Mouse (Mus musculus) layer of hippocampus, adult 2 months (tissue): ENCODE data around the gene Tbc1d8b. TPM values are rescaled to one million over a fixed set of nuclear protein-coding genes. Genes with fewer than 3 reads are reported as not detected.
"Not testable (repeated sequence)": the region's sequence is repeated elsewhere in the genome, so short reads cannot be mapped to it uniquely, and the experiment has no call there.

Source experiments
- DNase-seq, 2 experiments: peaks; one replicate each; pipeline ENCODE4 v3.0.0; 2022; ENCODE audit warnings: low spot score in 2 of 2
- H3K27ac ChIP-seq: fragments of 200-600 bp; 2 replicates; pipeline ENCODE4 v1.8.1; 2022
- H3K4me3 ChIP-seq: fragments of 200-600 bp; 2 replicates; pipeline ENCODE4 v1.8.1; 2022; ENCODE audit warnings: mild to moderate bottlenecking
- CTCF ChIP-seq: fragments of 200-600 bp; conservative IDR thresholded peaks from 2 replicates; pipeline ENCODE4 v1.8.1; 2022; ENCODE audit warnings: antibody characterized with exemption, mild to moderate bottlenecking, moderate library complexity
- long read RNA-seq, 2 experiments: library from polyadenylated mRNA; stranded (forward); transcript quantifications; one replicate each; pipeline ENCODE4 v2.0.0; 2021; ENCODE audit warnings: borderline mapping rate in 2 of 2
- total RNA-seq, 2 experiments: library from RNA; stranded (reverse); gene quantifications; 2 replicates each; pipeline ENCODE4 v1.2.3; 2021

Gene Tbc1d8b
- 10 to 100 TPM in 1 of 2 experiments, 1 to 10 TPM in 1; 9.8 to 13.9 TPM for total RNA-seq
- long read RNA-seq, experiment 1 = 0 reads
- long read RNA-seq, experiment 2, partial matches to known transcripts = 0 of 1 reads
- long read RNA-seq, experiment 2, other reads (novel, unspliced or antisense) = 1 of 1 reads

DNA sequence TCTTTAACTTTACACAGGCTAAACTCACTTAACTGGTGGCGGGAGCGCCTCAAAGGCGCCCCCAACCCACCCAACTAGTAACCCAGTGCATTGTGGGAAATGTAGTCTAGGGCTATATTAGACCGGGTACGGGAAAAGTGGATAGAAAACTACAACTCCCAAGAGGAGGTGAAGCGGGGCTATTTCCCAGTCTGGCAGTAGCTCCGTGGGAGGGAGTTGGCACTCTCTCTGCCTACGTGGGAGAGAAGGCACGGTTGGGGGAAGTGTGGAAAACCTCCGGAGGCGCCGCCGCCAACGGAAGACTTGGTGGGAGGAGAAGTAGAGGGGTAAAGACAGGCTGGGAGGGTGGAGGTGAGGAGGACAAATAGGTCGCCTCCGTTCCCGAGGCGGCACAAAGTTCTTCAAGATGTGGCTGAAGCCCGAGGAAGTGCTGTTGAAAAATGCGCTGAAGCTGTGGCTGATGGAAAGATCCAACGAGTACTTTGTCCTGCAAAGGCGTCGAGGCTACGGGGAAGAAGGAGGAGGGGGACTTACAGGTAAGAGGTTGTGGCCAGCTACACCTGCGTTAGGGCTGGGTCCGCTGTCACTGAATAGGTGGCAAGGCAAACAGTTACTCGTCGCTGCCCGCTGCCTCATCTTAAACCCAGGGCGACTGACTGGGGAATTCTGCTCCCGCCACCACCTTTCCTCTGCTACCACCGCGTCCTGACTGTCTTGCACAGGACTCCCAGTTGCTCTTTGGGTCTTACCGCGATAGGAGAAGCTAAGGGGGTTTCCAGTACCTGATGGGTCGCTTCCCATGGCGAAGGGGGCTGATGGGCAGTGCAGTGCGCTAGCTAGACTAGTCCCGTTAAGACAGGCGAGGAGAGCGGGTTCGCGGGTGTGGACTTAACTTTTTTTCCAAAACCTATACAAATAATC lies at the start of gene Tbc1d8b:
Gene Tbc1d8b, plus strand, starts transcription at position 222 of the 921 bp plus-strand sequence.
- H3K4me3 ChIP-seq = peak within 1 kb of the TSS; percentile 71
- no peak for TF ChIP-seq CTCF
- peak; percentile 78 to 87 for DNase-seq
- H3K27ac ChIP-seq = peak within 1 kb of the TSS; percentile 77

DNA sequence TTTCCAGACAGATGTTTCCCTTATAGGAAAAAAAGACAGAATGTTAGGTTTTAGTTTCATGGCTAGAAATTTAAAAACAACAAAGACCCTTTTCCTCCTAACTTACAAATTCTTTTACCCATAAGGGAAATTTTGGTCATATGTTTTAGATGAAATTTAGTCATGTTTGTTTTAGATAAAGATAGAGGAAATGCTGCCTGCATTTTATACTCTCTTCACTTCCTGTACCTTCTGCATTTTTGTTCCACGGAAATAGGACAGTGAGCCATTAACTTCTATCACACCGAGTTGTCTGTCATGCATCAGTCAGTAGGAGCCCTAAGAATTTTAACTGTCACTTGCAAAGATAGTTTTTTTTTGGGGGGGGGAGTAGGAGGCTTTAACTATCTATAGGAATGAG lies 45.1 kb upstream of the Tbc1d8b start:
- TF ChIP-seq CTCF = no peak
- no peak overlapping the region for H3K27ac ChIP-seq
- DNase-seq = no peak
- no peak overlapping the region for H3K4me3 ChIP-seq

DNA sequence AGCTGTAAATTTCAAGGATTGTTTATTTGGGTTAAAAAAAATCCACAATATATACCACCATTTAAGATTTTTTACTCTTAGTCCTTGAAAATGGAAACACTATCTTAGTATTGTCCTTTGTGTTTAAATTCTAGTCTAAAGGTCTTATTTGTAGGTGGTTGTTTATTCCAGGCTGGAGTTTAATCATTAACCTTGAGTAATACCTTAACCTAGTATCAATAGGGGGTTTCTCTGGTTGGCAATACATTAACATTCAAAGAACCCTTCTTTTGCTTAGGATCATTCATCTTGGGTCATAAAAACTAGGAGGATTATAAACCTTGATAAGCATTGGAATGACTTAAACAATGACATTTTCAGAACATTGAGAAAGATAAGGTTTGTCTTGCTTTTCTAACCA lies 44.4 kb upstream of the Tbc1d8b start:
- TF ChIP-seq CTCF = no peak
- H3K27ac ChIP-seq = no peak overlapping the region
- no peak overlapping the region for H3K4me3 ChIP-seq
- no peak for DNase-seq

DNA sequence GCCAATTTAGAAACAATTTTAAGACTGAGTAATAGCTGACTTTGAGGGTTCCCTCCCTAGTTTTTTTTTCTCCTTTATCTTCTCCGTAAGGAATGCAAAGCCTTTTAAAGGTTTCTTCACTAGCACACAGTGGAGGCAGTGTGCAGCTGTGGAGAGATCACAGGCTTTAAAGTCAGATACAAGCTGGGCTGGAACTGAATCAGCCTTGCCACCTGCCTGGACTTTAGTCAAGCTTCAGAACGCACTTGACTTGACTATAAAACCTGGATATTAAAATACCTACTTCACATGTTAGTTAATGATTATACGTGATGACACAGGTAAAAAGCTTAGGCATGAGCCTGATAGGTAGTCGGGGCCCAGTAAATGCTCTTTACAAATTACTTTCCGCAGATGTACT lies 32.6 kb upstream of the Tbc1d8b start:
- no peak overlapping the region for H3K27ac ChIP-seq
- DNase-seq = no peak
- TF ChIP-seq CTCF = no peak
- no peak overlapping the region for H3K4me3 ChIP-seq

DNA sequence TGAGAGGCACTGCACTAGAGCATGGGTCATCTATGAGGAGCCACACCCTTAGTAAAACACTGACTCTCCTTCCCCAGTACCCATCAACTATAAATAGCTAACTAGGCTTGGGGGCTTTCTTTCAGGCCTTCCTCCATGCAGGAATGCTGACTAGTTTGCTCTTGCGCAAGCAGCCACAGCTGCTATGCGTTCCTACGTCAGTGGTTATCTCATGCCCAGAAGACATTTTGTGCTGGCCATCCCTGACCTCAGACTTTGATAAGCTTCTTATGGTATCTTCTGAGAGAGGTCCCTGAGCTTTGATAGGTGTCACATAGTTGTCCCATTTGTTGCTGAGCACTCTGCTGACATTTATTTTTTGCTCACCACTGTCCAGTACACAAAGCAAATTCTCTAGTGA lies 31.5 kb upstream of the Tbc1d8b start:
- Histone ChIP-seq H3K4me3 (no peak overlapping the region), H3K27ac (no peak overlapping the region)
- DNase-seq = no peak
- no peak for TF ChIP-seq CTCF

DNA sequence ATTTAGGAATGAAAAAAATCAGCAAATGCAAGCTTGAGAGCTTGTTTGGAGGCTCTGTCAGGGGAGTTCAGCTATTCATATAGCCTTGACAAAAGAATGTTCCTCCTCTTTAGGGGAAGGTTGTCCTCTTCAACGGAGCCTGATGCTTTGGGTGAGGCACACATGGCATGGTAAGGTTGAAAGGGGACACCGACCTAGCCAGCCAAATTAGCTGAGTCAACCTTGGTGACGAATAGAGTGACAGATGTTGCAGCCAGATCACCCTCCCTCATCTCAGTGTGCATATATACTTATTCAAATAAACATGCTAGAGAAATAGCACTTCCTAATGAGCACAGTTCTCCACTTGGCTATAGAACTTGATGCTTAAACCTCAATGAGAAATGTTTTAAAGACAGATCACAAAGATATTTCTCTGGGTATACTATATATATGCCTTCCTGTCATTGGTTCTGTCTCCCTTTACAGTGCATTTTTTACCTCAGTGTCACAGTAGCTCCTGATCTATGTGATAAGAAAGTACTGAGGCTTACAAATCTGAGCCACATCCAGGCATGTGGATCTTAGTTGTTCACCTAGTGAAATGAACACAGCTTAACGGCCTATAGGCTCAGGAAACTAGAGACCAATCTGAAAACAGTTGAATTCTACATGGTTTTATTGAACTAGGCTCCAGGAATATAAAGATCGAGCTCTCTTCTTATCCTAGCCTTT lies 30.3 kb upstream of the Tbc1d8b start:
- DNase-seq = no peak
- Histone ChIP-seq H3K27ac (no peak overlapping the region), H3K4me3 (no peak overlapping the region)
- no peak for TF ChIP-seq CTCF

DNA sequence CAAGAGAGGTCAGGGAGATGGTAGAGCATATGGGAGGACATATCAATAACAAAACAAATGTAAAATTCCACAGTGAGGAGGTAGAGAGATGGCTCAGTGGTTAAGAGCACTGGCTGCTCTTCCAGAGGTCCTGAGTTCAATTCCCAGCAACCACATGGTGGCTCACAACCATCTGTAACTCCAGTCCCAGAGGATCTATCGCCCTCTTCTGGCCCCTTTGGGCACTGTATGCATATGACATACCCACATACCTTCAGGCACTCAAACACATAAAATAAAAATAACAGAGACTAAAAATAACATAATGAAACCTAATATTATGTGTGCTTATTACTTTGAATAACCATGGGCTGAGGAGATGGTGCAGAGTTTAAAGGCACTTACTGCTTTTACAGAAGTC lies 22.7 kb upstream of the Tbc1d8b start:
- no peak overlapping the region for H3K27ac ChIP-seq
- TF ChIP-seq CTCF = peak; percentile 44
- no peak overlapping the region for H3K4me3 ChIP-seq
- DNase-seq = no peak

DNA sequence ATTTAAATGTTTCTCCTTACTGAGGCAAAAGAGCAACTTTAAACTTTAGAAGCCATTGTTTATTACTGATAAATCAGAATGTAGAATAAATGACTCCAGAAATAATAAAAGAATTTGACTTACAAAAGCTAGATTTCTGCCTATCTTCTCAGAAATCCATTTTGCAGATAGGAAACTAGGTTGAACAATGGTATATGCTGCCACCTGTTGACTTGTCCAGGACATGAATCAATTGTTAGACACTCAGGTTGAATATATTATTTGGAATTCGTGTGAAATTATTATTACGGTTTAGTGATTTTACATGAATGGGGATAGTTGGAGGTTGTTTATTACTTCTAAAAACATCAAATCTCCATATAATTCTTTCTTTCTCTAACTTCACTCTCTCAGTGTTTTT lies 19.0 kb upstream of the Tbc1d8b start:
- no peak overlapping the region for H3K4me3 ChIP-seq
- H3K27ac ChIP-seq = no peak overlapping the region
- peak; percentile 71 for TF ChIP-seq CTCF
- no peak for DNase-seq

DNA sequence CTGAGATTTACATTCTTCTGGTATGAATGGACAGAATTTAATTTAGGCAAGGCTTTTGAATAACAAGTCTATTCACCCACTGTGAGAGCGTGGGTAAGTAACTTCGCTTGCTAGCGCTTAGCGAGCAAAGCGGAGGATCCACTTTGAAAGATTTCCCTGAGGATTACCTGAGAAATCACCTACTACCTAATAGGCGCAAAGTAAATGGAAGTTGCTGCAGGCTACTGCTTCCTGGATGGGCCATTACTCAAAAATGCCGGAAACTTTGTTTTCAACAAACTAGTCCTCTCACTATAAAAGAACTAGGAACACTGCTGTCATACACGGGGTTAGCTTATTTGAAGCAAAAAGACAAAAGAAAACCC lies 404 bp upstream of the Tbc1d8b start:
- Histone ChIP-seq H3K27ac (peak overlapping the region; percentile 14; the same call in 1 of the 2 replicates), H3K4me3 (peak overlapping the region; percentile 71)
- no peak for DNase-seq
- TF ChIP-seq CTCF = no peak

DNA sequence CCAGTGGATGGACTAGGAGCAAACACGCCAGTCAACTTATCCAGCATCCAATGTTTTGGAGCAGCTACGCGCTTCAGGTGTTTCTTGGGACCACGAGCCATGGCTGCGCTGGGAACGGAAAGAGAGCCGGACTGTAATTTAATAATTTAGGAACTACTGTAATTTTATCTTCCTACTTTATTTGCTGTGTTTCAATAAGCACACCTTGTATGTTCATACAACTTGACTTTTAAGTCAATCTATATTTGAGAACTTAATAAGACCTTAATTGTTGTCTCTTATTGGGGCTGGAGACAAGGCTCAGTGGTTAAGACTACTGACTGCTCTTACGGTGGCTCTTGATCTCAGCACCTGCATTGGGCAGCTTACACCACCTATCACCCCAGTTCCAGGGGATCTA lies 29.6 kb downstream of the Tbc1d8b start, which contains the start of gene Gm15013:
Gene Gm15013, minus strand, starts transcription at position 101 of the 400 bp plus-strand sequence.
- no peak for TF ChIP-seq CTCF
- Histone ChIP-seq H3K27ac (no peak within 1 kb of the TSS), H3K4me3 (no peak within 1 kb of the TSS)
- no peak for DNase-seq

DNA sequence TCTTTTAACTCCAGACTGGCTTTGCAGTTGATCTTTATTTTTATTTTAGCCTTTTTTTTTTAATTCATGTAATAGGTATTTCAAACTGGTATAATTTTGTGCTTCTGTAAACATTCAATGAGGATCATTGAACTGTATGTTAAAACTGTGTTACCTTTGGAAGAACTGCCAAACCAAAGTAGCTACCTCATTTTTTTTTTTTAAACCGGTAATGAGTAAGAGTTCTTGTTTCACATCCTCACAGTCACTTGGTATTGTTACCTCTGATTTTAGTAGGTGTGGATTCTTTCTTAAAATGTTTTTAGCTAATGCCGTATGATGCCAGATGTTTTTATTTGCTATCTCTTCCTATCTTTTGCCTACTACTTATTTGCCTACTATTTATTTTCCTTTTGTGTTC lies 37.6 kb downstream of the Tbc1d8b start:
- no peak for TF ChIP-seq CTCF
- no peak for DNase-seq
- Histone ChIP-seq H3K27ac (no peak overlapping the region), H3K4me3 (no peak overlapping the region)

DNA sequence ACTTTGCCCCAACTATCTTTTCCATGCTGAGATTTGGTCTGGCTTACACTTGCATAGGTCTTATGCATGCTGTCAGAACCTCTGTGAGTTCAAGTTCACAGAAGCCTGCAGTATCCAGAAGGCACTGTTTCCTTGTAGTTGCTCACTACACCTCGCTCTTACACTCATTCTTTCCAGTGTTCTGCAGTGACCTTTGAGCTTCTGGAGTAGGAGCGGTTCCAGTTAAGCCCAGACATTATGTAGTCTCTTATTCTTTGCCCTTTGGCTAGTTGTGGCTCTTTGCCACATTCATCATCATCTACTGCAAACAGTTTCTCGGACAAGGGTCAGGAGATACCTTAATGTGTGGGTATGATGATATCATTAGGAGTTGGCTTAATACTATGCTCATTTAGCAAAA lies 45.7 kb downstream of the Tbc1d8b start:
- no peak for TF ChIP-seq CTCF
- Histone ChIP-seq H3K27ac (no peak overlapping the region), H3K4me3 (no peak overlapping the region)
- DNase-seq = no peak

DNA sequence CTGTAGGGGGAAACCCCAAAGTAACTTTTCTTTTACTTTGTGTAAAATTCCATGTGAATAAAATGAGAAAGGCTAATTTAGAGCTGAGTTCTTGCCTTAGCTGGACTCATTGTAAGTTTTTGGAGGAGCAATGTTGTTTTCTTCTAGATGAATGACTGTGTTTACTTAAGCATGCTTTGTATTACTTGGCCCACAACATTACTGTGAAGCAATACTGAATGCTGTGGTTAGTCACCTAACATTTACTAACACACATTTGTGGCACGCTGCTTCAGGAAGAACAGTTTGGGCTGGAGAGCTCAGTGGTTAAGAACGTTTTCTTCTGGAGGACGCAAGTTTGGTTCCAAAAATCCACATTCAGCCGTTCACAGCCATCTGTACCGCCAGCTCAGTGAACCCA lies 52.3 kb downstream of the Tbc1d8b start:
- Histone ChIP-seq H3K4me3 (no peak overlapping the region), H3K27ac (no peak overlapping the region)
- TF ChIP-seq CTCF = no peak
- no peak for DNase-seq

DNA sequence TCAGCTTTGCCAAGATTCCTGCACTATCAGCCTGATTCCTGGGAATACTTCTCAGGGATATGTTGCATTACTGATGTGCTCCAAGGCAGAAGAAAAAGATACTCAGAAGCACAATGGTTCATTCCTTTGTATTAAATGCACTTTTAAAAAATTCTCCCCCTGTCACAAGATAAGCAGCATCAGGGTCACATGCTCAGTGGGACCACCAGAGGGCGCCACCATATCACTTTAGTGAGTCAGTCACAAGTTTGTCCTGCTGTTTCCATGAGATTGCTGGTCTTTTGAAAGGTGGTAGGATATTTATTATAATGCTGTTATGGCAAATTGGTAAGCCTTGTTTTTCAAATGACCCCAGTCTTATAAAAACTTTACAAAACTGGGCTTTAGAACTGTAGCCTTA lies 67.1 kb downstream of the Tbc1d8b start:
- DNase-seq = peak in 1 of 2 experiments; percentile 45
- no peak overlapping the region for H3K27ac ChIP-seq
- H3K4me3 ChIP-seq = no peak overlapping the region
- peak; percentile 84 for TF ChIP-seq CTCF

DNA sequence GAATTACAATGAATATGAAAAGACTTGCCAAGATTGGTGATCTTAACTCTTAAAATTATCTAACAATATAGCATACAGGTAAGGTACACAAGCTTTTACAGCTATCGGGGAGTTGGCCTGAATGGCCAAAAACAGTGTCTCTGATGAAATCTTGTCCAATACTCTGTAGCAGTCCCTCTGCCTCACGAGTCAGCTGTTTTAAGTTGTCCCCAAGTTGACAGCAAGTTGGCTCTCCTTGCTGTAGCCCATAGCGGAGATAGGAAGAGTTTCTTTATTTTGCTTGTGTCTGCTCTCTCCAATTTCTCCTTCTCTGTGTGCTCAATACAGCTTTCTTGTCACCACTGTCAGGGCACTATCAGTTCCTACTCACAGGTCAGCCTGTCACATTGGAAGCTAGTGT lies 73.8 kb downstream of the Tbc1d8b start:
- H3K27ac ChIP-seq, DNase-seq, H3K4me3 ChIP-seq: not testable (repeated sequence)
